In genomic region chr2:13793054-13793968, GRCm38 (mm10) we compare ENCODE assay signal across 7 mouse cellular contexts. TPM values are rescaled to one million over a fixed set of nuclear protein-coding genes. Genes with fewer than 3 reads are reported as not detected.
A peak's percentile ranks its signal among the peaks of the same experiment; 100 is the strongest.
DNase-seq lines count a peak whose midpoint lies in the region; ATAC-seq and TF ChIP-seq lines count a peak whose summit lies in the region.

No protein-coding gene starts in this region.

- under 1% methylated on average over 89 of the region's 89 CpGs for WGBS in bone marrow, adult 2 months
- under 1% methylated on average over 75 of the region's 89 CpGs for WGBS in intestine, embryonic 14.5 days
- under 1% methylated on average over 89 of the region's 89 CpGs for whole genome bisulfite sequencing in limb, embryonic 15.5 days
- under 1% methylated on average over 86 of the region's 89 CpGs for WGBS in midbrain, embryonic 16.5 days

- H3K4me3 ChIP-seq in bone marrow, adult 2 months (replicated peaks; ENCODE audit: control insufficient read depth, low read depth, low read length): peak overlapping the region; percentile 31
- peak overlapping the region; percentile 55 for H3K4me3 ChIP-seq in intestine, embryonic 14.5 days (ENCODE audit: low read depth, low read length)
- peak overlapping the region; percentile 62 for H3K4me3 ChIP-seq in limb, embryonic 15.5 days
- peak overlapping the region; percentile 68 for H3K4me3 ChIP-seq in midbrain, embryonic 16.5 days (ENCODE audit: low read depth, low read length)

- TF ChIP-seq POLR2A in bone marrow, adult 2 months (IDR thresholded peaks at IDR 0.05; ENCODE audit: borderline replicate concordance, control insufficient read depth, low read depth, low read length): no peak

- no peaks in the 10 kb centered on the region for H3K9me3 ChIP-seq in intestine, embryonic 14.5 days (ENCODE audit: control insufficient read depth, low read length)
- H3K9me3 ChIP-seq in limb, embryonic 15.5 days: no peaks in the 10 kb centered on the region
- no peaks in the 10 kb centered on the region for H3K9me3 ChIP-seq in midbrain, embryonic 16.5 days (replicated peaks; ENCODE audit: control insufficient read depth, low read length, poor library complexity, severe bottlenecking)

- peaks cover 49% of the 10 kb centered on the region for H3K27me3 ChIP-seq in intestine, embryonic 14.5 days (replicated peaks; ENCODE audit: control insufficient read depth, insufficient read depth, low read length)
- peaks cover 23% of the 10 kb centered on the region for H3K27me3 ChIP-seq in limb, embryonic 15.5 days
- H3K27me3 ChIP-seq in midbrain, embryonic 16.5 days (ENCODE audit: control insufficient read depth, insufficient read depth, low read depth, low read length): peaks cover 2% of the 10 kb centered on the region
- H3K27me3 ChIP-seq in splenic B cell, adult 2 months (ENCODE audit: control insufficient read depth, insufficient read depth, low read length, poor library complexity, severe bottlenecking): no peaks in the 10 kb centered on the region

- H3K4me1 ChIP-seq in bone marrow, adult 2 months (ENCODE audit: control insufficient read depth, insufficient read depth, low read length): no peaks in the 10 kb centered on the region; the same call in 1 of the 2 replicates
- no peaks in the 10 kb centered on the region for H3K4me1 ChIP-seq in intestine, embryonic 14.5 days (replicated peaks; ENCODE audit: control insufficient read depth, insufficient read depth, low read length)
- peaks cover 15% of the 10 kb centered on the region for H3K4me1 ChIP-seq in limb, embryonic 15.5 days
- peaks cover 5% of the 10 kb centered on the region; the same call in 1 of the 2 replicates for H3K4me1 ChIP-seq in midbrain, embryonic 16.5 days (ENCODE audit: control insufficient read depth, insufficient read depth, low read length)

- no peak for TF ChIP-seq CTCF in bone marrow, adult 2 months (IDR thresholded peaks at IDR 0.05; ENCODE audit: control insufficient read depth, insufficient read depth, low read length)

- H3K27ac ChIP-seq in bone marrow, adult 2 months (ENCODE audit: control insufficient read depth, insufficient read depth, low read depth, low read length, poor library complexity): no peak overlapping the region
- H3K27ac ChIP-seq in intestine, embryonic 14.5 days (ENCODE audit: low read depth): no peak overlapping the region
- H3K27ac ChIP-seq in limb, embryonic 15.5 days: no peak overlapping the region
- no peak overlapping the region for H3K27ac ChIP-seq in midbrain, embryonic 16.5 days (ENCODE audit: low read length)

- peak overlapping the region; percentile 40 for H3K9ac ChIP-seq in intestine, embryonic 14.5 days (ENCODE audit: low read length)
- peak overlapping the region; percentile 45 for H3K9ac ChIP-seq in limb, embryonic 15.5 days
- peak overlapping the region; percentile 74 for H3K9ac ChIP-seq in midbrain, embryonic 16.5 days (ENCODE audit: low read depth, low read length)

- no peaks in the 10 kb centered on the region for H3K36me3 ChIP-seq in intestine, embryonic 14.5 days (ENCODE audit: control insufficient read depth, insufficient read depth, low read length)
- H3K36me3 ChIP-seq in limb, embryonic 15.5 days: no peaks in the 10 kb centered on the region
- H3K36me3 ChIP-seq in midbrain, embryonic 16.5 days (ENCODE audit: control insufficient read depth, insufficient read depth, low read length): no peaks in the 10 kb centered on the region
- H3K36me3 ChIP-seq in splenic B cell, adult 2 months (ENCODE audit: control insufficient read depth, insufficient read depth, low read length, poor library complexity, severe bottlenecking): no peaks in the 10 kb centered on the region

- ATAC-seq in intestine, embryonic 14.5 days (replicated peaks; ENCODE audit: low FRiP score, low TSS enrichment, low read depth): peak; percentile 75
- ATAC-seq in limb, embryonic 15.5 days (ENCODE audit: insufficient number of reproducible peaks, low FRiP score, low TSS enrichment, low read depth): no peak
- peak; percentile 94 for ATAC-seq in midbrain, embryonic 16.5 days

- peak overlapping the region; percentile 97 for H3K4me2 ChIP-seq in intestine, embryonic 14.5 days (ENCODE audit: low read length)
- H3K4me2 ChIP-seq in limb, embryonic 15.5 days: peak overlapping the region; percentile 99
- peak overlapping the region; percentile 75 for H3K4me2 ChIP-seq in midbrain, embryonic 16.5 days (ENCODE audit: low read length)

- peak; percentile 54 for DNase-seq in Muller cell, postnatal 12 days (ENCODE audit: inconsistent ontology term)
- DNase-seq in gastrocnemius, postnatal 25 days: peak; percentile 6
- peak; percentile 72 for DNase-seq in intestine, embryonic 14.5 days (ENCODE audit: low spot score)
- DNase-seq in splenic B cell, adult 2 months (ENCODE audit: low read depth, low spot score): peak; percentile 79

RNA-seq across cellular contexts. Expression of gene St8sia6, which starts 0.6 kb away (rescaled TPM):
- 0.45 TPM in 1 of 2 replicates, not detected in the other for polyA plus RNA-seq in bone marrow, adult 2 months (2011; ENCODE audit: insufficient read depth, insufficient read length, low replicate concordance, missing spikeins)
- total RNA-seq in gastrocnemius, postnatal 25 days (2021): under 1 TPM; 0.32 to 0.69 TPM
- 0.67 and 0.72 TPM in 2 replicates for polyA plus RNA-seq in intestine, embryonic 14.5 days (2014; fragmentation: Nextera tagmentation; extraction: Ambion mirVana)
- polyA plus RNA-seq in limb, embryonic 15.5 days (2015; fragmentation: Nextera tagmentation; extraction: Ambion mirVana): 1.2 and 1.5 TPM in 2 replicates
- polyA plus RNA-seq in midbrain, embryonic 16.5 days (2015; fragmentation: Nextera tagmentation; extraction: Ambion mirVana): 1.4 and 1.9 TPM in 2 replicates

Comparison
In these comparisons a context has a peak if more than half of its experiments do, and no peak if none do; other contexts are left out.
1. DNase-seq: peak in every context shown above with its lines; median percentile 79 in splenic B cell, adult 2 months; 72 in intestine, embryonic 14.5 days; 54 in Muller cell, postnatal 12 days; 6 in gastrocnemius, postnatal 25 days.